Mouse (Mus musculus): ENCODE data around the gene Gpr84.

GRCm38 (mm10) chr15:103315979-103316776, 5.8 kb upstream of the Gpr84 start:
- TF ChIP-seq CTCF (IDR thresholded peaks at IDR 0.05; ENCODE audit: control insufficient read depth, insufficient read depth, low read length) (no peak), POLR2A (IDR thresholded peaks at IDR 0.05; ENCODE audit: borderline replicate concordance, control insufficient read depth, low read depth, low read length) (no peak)

Measured in bone marrow, adult 2 months (tissue).